Mouse (Mus musculus) cerebellum, adult 9-11 months (tissue): ENCODE results near the gene Gtsf1.
A peak's percentile ranks its signal among the peaks of the same experiment; 100 is the strongest.

Experiments
- DNase-seq: peaks from one replicate; pipeline ENCODE4 v3.0.0; 2022

The Gtsf1 gene

GRCm38 (mm10) chr15:103357817-103358216 is 72.5 kb downstream of the Gtsf1 start:
- DNase-seq: no peak

GRCm38 (mm10) chr15:103356130-103356529 is 74.1 kb downstream of the Gtsf1 start:
- no peak for DNase-seq

- no peak for DNase-seq
These were observed 74.8 kb downstream of the Gtsf1 start for GRCm38 (mm10) chr15:103355420-103355819.

GRCm38 (mm10) chr15:103354690-103355089 is 75.6 kb downstream of the Gtsf1 start:
- peak; percentile 90 for DNase-seq

GRCm38 (mm10) chr15:103353511-103354256 is 76.6 kb downstream of the Gtsf1 start:
- no peak for DNase-seq

GRCm38 (mm10) chr15:103352856-103353255 is 77.4 kb downstream of the Gtsf1 start:
- no peak for DNase-seq
